ENCODE assay signal across 42 mouse cellular contexts in genomic region chr12:86764060-86764459, GRCm38 (mm10). TPM values are rescaled to one million over a fixed set of nuclear protein-coding genes. Genes with fewer than 3 reads are reported as not detected.
"Had no signal": no experiment of that assay in that cellular context is flagged by ENCODE, and none has a peak within 500 bp of the region (broad histone marks: within the 10 kb centered on the region; RNA-seq: fewer than 3 reads in every experiment).

No protein-coding gene starts in this region.

- ATAC-seq: hindbrain, postnatal 0 days; intestine, embryonic 16.5 days had no signal

- H3K4me3 ChIP-seq: gastrocnemius, adult 2 months; heart, embryonic 10.5 days; heart, embryonic 12.5 days; hindbrain, embryonic 13.5 days; hindbrain, embryonic 15.5 days; kidney, embryonic 15.5 days; left cerebral cortex, adult 2 months; limb, embryonic 10.5 days; limb, embryonic 12.5 days; liver, embryonic 13.5 days had no signal

- H3K36me3 ChIP-seq: heart, embryonic 10.5 days; heart, embryonic 12.5 days; hindbrain, embryonic 13.5 days; hindbrain, embryonic 15.5 days; kidney, embryonic 15.5 days; limb, embryonic 10.5 days; limb, embryonic 12.5 days; liver, embryonic 13.5 days had no signal

- H3K4me1 ChIP-seq: hindbrain, embryonic 13.5 days; limb, embryonic 12.5 days; liver, embryonic 13.5 days had no signal

- DNase-seq: gastrocnemius, adult 2 months; gastrocnemius, postnatal 10 days; gastrocnemius, postnatal 25 days; heart, adult 18-20 months; heart, postnatal 10 days; kidney, adult 11 months; kidney, adult 2 months; kidney, adult 9 months; kidney, postnatal 14 days; kidney, postnatal 36 days; layer of hippocampus, adult 9-11 months; layer of hippocampus, postnatal 36 days; liver; liver, embryonic 13.5 days had no signal

- H3K9me3 ChIP-seq: heart, embryonic 10.5 days; hindbrain, embryonic 13.5 days; hindbrain, embryonic 15.5 days; kidney, embryonic 15.5 days; limb, embryonic 10.5 days; liver, embryonic 13.5 days had no signal

- H3K27me3 ChIP-seq: heart, embryonic 12.5 days; hindbrain, embryonic 15.5 days; kidney, embryonic 15.5 days; limb, embryonic 12.5 days had no signal

- H3K4me2 ChIP-seq: heart, embryonic 12.5 days; hindbrain, embryonic 13.5 days; hindbrain, embryonic 15.5 days; kidney, embryonic 15.5 days; limb, embryonic 12.5 days; liver, embryonic 11.5 days; liver, embryonic 13.5 days had no signal

- H3K9ac ChIP-seq: heart, embryonic 12.5 days; hindbrain, embryonic 13.5 days; hindbrain, embryonic 15.5 days; kidney, embryonic 15.5 days; limb, embryonic 12.5 days; liver, embryonic 13.5 days had no signal

- H3K27ac ChIP-seq: gastrocnemius, adult 2 months; heart, embryonic 10.5 days; hindbrain, embryonic 13.5 days; hindbrain, embryonic 15.5 days; hindbrain, postnatal 0 days; kidney, embryonic 15.5 days; kidney, postnatal 0 days; left cerebral cortex, adult 2 months; limb, embryonic 10.5 days; limb, embryonic 12.5 days; liver, embryonic 13.5 days had no signal

RNA-seq across cellular contexts. Expression of gene Lrrc74a, which starts 29.9 kb away (rescaled TPM):
- total RNA-seq: gastrocnemius, adult 2 months; gastrocnemius, postnatal 10 days; gastrocnemius, postnatal 25 days; gastrocnemius, postnatal 4 days; granulocyte monocyte progenitor cell, adult 5-6 weeks; heart, adult 18-20 months; heart, adult 8-10 months; heart, postnatal 10 days; heart, postnatal 25 days; hematopoietic stem cell, adult 5-6 weeks; hindbrain, postnatal 0 days; layer of hippocampus, adult 18-20 months; layer of hippocampus, adult 8-10 months; layer of hippocampus, postnatal 14 days; layer of hippocampus, postnatal 36 days; left cerebral cortex, adult 2 months; left cerebral cortex, postnatal 14 days; left cerebral cortex, postnatal 36 days had no signal
- polyA plus RNA-seq: heart, embryonic 10.5 days; heart, embryonic 12.5 days; heart, embryonic 14.5 days; heart, embryonic 16.5 days; hindbrain, embryonic 11.5 days; hindbrain, embryonic 13.5 days; hindbrain, embryonic 15.5 days; hindbrain, postnatal 0 days; intestine, embryonic 14.5 days; intestine, embryonic 16.5 days; kidney, adult 2 months; kidney, embryonic 15.5 days; kidney, postnatal 0 days; large intestine, adult 2 months; limb, embryonic 10.5 days; limb, embryonic 12.5 days; limb, embryonic 14.5 days; liver, embryonic 11.5 days; liver, embryonic 13.5 days had no signal
